Mouse (Mus musculus) heart, adult 9 months (tissue): ENCODE measurements at regions not wholly inside any gene's neighbourhood (a gene's known extent, or its start where the extent isn't known, plus 50 kb on each side); places are given as distances from the start of the nearest gene placed in this dataset.

ENCODE experiments used
- DNase-seq, 2 experiments: peaks; one replicate each; pipeline ENCODE4 v3.0.0; 2022; ENCODE audit warnings: low spot score in 2 of 2

DNA sequence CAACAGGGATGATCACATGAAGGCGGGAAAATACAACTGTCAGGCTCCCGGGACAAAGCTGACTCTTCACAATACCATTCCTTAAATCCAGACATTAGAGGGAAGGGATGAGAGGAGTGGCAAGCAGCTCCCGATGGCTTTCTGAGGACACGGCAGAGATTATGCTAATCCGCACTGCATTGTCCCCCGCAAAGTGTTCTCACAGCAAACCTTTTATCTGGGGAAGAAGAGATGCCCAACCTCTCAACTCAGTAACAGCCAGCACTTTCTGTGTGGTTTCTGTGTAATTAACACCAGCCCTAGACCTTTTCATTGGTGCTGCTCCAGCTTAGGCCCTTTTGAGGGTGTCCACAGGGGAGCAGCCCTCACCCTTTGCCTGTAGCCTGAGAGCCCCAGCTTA, 137.9 kb downstream of the Barhl2 start:
- no peak for DNase-seq

DNA sequence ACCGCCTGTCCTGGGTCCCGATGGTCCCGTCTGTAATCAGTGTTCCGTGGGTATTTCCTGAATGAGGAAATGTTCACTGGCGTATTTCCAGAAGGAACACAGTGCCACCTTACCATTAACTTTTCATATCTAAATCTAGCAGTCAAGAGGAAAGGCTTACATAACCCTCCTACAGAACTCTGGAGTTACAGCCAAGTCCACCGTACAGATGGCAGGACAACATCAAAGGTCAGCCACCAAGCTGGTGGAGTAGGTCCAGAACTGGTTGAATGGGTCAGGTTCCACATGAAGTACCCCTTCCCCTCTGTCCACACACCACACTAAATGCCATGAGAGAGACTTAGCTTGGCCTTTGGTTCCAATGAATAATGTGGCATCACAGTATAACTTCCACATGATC, 139.7 kb downstream of the Barhl2 start:
- DNase-seq, result no peak

DNA sequence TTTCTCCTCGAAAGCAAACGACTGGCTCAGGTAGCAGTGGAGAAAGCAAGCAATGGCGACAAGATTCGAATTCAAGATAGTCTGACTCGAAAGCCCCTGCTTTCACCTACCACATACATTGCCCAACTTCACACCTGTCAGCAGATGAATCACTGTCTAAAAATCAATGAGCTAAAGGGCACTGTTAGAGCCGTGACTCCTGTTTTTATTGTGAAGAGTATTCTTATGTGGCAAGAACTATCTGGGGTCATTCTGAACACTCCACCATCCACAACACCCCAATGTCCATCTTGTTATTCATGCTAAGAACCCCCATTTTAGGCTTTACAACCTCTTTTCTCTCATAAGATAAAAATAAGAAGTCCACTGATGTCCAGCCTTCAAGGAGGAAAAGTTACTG, 144.1 kb downstream of the Barhl2 start:
- no peak for DNase-seq

DNA sequence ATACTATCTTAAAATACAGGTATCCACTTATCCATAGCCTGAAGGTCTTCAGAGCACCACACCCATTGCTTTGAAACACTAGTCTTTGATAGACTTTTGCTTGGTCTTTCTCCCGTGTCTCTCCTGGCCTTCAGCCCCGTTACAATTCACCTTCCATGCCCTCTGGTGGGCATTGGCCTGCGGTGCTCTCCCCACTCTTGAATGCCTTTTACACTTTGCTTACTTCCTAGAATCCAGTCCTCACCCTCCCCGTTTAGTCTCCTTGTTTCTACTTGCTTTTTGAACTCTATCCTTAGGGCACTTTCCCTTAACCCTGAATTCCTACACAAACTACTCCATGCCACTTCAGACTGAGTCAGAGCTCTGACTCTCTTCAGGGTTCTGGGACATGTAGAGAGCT, 156.6 kb downstream of the Barhl2 start:
- DNase-seq, result no peak

DNA sequence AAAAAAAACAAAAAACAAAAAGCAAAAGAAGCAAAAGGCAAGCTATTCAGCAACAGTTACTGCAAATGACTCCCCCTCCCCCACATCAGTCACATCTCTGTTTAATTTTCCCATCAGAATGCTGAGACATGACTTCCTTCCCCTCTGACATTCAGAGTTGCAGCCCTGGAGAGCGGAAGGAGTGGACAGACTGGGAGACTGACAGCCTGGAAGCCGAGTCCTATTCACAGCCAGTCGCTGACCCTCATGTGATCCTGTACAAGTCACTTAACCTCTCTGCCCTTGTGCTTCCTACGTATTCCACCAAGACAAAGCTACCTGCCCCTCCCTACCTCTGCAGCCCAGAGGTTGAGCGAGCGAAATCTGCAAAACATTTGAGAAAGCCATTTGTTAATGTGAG, 161.2 kb downstream of the Barhl2 start:
- DNase-seq, result no peak

DNA sequence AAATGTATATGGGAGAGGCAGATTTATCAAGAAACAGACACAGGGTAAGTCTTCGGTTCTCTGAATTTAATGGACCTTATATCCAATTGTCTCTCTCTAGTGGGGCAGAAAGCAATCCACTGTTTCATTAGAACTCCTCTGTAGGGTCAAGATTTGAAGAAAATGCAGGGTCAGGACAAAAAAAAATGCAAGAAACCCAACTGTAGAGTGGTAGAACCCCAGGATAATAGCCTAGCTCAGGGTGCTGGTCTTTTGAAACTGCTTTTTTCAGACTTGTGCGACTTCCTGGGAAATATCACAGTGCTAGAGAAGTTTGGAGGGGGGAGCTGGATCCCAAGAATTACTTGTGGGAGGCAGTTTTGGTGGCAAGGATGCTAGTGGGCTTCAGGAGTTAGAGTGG, 162.0 kb downstream of the Barhl2 start:
- DNase-seq, result no peak

DNA sequence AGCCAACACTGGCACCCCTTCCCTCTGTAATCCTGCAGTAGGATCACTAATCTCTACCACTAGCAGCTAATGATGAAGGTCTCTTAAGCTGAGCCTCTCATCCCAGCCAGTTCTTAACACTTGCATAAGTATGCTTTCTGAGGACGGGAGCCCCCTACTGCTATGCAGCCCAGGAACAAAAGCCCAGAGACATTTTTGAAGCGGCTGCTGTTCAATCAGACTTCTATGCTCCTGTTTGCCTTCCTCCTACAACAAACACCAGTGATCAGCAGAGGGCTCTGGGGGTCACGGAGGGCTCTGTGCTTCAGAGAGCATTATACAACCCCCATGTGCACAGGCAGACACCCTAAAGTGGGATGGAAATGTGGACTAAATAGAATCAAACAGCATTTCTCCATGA, 162.4 kb downstream of the Barhl2 start:
- DNase-seq, result no peak

DNA sequence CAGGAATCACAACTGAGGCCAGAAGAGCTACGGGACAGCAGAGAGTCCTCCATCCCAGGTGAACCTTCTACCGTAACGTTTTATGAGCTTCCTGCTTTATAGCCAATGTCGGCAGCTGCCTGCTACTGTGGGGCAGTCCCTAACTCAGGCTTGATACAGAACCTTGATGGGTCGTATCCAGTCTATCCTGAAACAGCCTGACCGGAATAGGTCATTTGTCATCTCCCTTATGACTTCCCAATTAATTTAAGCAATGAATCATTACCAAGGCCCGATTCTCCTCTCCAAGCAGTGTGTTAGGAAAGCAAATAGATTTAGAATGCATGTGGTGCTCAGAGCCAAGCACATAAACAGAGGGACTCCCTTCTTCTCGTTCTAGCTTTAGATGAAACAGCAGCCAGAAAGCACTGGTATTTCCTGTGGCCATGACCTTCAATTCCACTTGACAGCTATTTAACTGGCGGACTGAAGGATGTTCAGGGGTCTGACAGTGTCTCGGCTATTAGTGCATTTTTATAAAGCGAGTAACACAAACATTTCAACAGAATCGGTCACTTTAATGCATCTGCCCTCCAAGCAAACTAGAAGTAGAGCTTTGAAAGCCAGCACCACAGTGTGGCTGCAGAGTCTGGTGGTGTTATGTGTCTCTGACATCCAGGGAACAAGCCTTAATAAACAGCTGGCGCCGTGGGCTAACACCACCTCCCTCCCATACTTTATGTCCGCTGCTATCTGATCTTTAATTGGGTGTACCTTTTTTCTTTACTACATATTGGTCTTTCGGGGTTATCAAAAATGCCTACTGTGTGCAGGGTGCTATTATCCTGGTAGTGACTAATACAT, 165.4 kb downstream of the Barhl2 start:
- no peak for DNase-seq

DNA sequence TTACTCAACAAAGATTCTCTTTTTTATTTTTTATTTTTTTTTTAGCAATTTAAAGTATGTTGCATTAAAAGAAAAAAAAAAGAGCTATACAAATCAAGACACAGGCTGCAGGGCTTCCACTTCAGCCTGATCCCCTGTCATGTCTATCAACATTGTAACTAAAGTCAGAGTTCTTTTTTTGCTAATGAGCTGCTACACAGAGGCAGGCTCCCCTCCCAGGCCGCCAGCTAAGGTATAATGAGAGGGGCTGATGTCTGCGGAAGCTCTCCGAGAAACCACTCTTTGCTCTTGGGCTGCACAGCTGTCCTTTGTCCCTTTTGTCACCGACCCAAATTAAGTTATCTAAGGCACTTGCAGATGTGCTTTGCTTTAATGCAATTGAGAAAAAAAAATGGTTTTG, 172.8 kb downstream of the Barhl2 start:
- DNase-seq, result no peak

DNA sequence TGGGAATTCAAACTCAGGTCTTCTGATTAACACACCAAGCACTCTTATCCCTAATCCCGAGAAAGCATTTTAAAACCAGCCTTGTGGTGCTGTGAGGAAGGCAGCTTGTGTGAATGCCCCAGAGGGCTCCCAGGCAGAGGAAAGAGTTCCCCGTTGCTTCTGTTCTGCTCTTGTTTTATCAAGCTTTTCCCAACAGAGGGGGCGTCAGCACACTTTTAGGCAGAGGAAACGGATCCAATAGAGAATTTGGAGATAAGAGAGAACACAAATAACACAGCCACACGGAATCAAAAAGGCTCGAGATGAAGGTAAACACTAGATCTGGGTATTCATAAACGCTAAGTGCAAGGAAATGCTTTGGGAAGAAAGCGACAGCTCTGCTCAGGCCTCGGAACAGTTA, 173.2 kb downstream of the Barhl2 start:
- no peak for DNase-seq

DNA sequence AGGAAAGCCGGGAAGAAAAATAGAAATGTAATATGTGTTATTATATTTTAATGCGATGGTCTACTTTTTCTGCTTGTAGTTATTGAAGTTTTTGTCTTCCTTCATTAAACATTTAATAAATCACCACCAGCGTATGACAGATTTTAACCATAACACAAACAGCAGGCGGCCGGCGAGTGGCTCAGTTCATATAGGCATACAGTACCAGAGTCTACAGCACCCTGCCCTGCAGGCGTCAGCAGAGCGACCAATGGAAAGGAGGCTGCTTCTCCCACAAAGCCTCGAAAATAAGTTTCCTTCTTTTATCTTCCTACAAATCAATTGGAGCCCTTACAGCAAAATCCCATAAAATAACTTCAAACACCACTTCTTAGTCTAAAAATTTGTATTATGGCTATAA, 175.3 kb downstream of the Barhl2 start:
- DNase-seq, result no peak

DNA sequence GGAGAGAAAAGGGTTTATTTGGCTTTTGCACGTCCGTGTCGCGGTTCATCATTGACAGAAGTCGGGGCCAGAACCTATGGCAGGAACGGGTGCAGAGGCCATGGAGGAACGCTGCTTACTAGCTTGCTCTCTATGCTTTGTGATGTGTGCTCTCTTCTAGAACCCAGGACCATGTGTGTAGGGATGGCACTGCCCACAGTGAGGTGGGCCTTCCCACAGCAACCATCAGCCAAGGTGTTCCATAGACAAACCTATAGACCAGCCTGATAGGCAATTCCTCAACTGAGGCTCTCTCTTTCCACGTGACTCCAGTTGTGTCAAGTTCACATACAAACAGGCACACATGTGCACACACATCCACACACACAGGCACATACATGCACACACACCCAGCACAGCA, 180.2 kb downstream of the Barhl2 start:
- no peak for DNase-seq

DNA sequence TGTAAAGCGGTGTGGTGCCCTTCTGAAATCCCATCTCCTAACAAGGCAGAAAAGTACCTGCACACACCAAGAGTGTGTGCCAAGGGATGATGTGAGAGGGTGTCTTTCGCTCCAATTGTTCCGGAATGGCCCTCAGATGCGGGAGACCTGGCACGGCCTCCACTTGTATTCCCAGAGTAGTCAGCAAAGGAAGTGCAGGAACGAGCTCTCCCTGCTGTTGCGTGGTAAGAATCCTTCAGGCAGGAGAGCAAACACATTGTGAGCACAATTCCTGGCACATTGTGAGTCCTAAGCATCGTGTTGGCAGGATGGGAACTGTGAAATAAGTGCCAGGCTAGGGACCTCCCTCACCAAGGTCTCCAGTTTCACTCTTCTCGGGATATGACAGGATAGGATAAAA, 180.7 kb downstream of the Barhl2 start:
- DNase-seq, result no peak

DNA sequence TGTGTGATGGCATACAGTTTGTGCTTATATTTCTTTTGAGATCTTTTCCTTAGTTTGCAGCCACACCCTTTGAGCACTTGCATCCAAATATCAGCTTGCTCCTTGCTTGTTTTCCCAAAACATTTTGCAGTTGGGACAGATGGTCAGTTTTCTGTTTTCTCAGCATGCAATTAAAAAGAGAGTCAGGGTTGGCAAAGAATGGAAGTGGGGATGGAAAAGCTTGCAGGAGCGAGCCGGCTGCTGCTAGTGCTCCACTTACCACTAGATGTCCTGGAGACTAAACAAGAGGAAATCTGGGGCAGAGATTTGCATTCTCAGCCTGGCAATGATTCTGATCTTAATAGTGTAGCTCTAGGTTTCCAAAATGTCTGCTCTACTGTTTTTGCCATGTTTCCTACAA, 181.8 kb downstream of the Barhl2 start:
- no peak for DNase-seq

DNA sequence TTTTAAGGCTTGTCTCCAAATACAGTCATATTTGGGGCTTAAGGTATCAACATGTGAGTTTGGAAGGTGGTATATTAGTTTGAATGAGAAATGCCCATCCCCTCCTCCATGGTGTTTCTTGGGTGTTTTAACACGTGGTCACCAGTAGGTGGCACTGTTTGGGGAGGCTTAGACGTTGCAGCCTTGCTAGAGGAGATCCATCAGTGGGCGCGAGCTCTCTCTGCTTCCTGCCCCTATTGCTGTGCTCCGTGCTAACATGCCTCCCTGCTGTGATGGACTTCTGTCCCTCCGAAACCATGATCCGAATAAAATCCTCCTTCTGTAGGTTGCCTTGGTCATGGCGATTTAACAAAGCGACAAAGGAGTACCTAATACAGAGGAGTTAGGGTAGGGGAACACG, 183.3 kb downstream of the Barhl2 start:
- DNase-seq, result no peak

DNA sequence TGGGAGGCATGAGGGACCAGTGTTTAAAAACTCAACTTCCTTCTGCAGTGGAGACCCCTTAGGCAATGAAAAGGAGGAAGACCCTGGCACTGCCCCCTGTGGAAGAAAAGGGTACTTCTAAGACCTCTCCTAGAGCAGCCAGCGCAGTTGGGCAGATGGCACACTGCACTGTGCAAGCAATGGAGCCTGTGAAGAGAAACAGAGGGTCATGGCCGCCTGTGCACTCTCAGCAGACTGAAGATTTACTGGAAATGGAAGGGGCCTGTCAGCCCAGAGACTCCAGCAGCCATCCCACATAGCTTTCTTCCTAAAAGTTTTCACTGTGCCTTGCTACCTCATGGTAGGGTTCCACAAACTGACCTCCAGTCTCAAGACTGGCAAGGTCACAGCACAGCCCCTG, 193.4 kb downstream of the Barhl2 start:
- DNase-seq, result no peak

DNA sequence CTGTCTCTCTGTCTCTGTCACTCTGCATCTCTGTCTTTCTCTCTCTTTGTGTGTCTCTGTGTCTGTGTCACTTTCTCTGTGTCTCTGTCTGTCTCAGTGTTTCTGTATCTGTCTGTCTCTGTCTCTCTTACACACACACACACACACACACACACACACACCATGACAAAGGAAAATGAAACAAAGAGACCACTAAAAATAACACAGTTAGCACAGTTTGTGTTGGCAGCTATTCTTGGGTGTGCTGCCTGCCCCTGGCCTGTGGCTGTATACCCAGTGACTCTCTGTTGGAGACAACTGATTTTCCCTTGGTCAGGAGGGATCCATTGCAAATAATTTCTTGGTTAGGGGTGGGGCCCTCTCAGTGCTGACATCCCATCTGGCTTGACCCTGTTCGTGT, 200.8 kb downstream of the Barhl2 start:
- no peak for DNase-seq

DNA sequence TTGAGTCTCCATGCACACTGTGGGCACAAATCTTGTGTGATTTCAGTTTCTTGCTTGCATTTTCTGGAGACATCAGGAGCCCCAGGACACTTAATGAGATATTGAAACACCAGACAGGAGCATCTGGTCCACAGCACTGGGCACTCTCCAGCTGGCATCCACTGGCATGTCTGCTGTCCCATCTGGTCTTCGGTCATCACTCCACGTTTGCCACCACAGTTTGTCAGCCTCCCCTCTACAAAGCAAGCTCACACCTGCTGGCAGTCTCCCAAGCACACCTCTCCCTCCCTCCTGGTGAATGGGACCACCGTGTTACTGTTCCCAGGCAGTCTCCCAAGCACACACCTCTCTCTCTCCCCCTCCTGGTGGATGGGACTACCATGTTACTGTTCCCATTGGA, 228.8 kb downstream of the Barhl2 start:
- no peak for DNase-seq

DNA sequence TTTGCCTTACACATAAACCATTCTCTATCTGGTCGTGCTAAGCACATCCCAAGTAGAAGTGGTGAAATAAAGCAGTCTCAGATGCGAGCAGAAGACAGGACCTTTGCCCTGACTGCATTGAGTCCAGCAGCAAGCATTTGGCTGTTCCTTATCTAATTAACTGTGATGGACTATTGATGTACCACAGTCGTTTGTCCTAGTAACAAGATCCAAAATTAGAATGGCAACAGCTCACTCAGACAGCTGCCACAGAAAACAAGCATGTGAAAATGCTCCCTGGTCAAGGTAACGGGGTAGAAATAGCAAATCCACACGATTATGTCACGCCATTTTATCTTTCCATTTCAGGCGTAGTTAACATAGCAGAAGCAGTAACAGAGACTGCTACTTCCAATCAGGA, 233.8 kb downstream of the Barhl2 start:
- peak in 1 of 2 experiments; percentile 4 for DNase-seq

DNA sequence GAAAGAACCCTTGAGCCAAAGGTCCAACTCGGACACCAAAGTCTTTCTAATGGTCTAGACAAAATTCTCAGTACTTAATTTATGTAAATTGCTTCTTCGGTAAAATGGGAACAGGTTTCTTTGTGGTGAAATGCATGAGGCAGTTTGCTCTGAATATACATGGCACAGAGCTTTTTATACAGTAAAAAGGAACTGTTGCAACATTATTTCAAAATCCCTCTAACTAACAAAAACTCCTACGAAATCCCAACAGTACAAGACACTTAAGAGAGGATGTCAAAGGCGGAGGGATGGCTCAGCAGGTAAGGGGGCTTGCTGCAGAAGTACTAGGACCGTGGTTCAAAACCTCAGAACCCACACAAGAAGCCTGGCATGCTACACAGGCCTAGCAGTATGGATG, 248.4 kb downstream of the Barhl2 start:
- DNase-seq, result no peak

DNA sequence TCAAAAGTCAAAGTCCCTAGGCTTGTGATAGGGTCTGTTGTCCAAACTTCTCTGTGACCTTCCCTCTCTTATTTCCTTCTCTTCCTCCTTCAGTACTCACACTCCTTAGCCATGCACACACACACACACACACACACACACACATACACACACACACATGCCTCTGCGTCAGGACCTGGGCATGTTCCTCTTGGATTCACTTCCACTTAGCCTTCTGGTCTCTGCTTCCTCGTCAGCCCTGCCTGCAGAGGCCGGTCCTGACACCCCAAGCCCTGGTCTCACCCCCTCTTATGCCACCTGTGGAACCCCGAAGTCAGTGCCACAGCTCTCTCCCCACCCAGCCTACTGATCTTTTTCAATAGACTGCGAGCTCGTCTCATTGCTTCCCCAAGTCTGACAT, 250.3 kb downstream of the Barhl2 start:
- no peak for DNase-seq

DNA sequence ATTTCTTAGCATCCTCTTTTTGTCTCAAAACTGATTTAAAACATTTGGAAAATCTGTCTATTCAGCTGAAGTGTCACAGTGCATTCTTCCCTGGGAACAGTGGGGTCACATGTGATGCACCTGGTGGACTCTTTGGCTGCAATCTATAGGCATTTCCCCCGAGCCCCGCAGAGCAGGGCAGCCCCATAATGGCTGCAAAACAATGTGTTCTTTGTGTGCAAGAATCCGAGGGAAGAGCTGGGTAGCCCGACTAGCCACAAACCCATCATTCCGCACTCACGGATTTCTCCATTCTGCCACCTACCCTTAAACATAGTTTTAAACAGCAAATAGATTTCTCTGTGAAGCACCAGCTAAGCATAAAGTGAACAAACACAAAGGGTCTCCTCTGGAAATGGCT, 252.2 kb downstream of the Barhl2 start:
- no peak for DNase-seq

DNA sequence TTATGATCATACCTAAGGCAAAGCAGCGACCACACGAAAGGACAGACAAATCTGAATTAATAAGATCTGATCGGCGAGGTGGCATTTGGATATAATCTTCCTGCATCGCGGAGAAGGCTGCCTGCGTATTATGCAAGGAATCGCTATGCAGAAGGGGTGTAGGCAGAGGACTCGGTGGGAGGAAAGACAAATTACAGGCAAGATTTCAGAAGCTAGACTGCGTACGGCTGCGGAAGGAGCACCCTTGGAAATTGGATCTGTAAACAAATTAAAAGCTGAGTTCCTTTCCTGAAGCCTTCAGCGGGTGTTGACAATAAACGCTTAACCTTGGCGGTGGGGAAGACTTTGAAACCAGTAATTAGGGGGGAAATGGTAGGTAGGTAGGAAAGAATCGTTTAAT, 257.3 kb downstream of the Barhl2 start:
- no peak for DNase-seq

DNA sequence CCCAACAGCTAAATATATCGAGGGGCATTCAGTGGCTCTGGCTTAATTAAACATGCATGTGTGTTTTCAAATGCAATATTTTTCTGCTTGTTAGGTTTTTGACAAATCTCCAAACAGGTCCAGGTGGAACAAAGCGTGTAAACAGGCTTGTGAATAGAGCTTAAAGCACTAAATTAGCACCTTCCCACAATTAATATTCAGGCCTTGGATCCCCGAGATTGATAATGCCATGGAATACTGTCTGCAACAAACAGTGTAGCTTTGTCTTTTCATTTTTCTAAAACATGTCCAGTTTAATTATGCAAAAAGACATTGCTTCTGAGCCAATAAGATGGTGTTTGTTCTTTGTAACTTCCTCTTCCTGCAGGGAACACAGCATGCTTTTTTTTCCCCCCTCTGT, 258.9 kb downstream of the Barhl2 start:
- no peak for DNase-seq
